Mouse (Mus musculus): Measurements from ENCODE around the gene Epyc.

Epyc gene

DNA sequence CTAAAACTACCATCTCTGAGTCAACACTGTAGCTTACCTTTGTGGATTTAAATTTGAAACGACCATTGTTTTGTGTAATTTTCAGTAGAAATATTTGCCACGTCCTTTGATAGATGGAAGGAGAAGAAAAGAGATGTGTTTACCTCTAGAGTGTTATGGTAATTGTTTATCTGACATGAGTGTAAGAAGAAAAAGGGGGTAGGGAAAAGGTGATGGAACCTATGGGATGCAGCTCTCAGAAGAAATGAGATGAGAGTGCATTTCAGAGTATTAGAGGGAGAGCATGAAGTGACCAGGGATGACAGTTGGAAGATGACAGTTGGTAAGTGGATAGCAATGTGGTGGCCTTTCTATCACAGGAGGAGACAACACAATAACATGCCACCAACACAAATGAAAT, at the start of gene Epyc:
Gene Epyc (plus strand): TSS at position 301 of the 400 bp plus-strand sequence.
- DNase-seq (ENCODE audit: low spot score in 2 of 2): no peak

DNA sequence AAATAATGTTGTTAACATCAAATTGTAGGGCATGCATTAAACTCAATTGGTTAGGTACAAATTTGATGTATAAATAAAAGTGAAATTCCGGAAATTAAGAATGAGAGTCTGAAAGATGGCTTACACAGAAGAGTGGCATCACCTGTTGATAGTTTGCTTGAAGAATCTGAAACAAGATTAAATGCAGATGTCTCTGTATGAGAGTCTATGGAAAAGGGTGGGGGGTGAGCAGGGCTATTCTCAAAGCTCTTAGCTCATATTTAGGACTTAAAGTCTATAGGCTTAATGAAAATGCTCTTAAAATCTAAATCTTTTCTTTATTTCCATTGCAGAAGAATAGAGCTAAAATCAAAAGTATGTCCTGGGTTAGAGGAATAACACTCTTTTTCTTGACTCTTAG, 48.2 kb upstream of the Epyc start:
- no peak for DNase-seq (ENCODE audit: low spot score in 2 of 2)

DNA sequence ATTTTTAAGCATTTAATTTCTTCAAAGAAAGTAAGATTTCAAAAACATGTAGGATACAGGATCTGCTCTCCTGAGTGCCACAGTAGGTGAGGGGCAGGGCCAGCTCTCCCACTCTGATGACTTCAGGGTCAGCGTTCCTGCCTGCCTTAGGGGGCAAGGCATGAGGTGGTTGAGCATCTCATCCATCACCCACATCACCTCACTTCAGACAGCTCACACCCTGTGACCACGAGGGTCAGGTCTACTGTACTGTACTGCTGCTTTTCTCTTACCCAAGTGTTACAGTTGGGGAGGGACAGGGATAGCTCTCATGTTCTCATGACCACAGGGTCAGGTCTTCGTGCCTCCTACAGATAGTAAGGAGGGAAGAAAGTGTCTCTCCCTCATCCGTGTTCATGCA, 42.1 kb upstream of the Epyc start:
- DNase-seq (ENCODE audit: low spot score in 2 of 2): no peak

DNA sequence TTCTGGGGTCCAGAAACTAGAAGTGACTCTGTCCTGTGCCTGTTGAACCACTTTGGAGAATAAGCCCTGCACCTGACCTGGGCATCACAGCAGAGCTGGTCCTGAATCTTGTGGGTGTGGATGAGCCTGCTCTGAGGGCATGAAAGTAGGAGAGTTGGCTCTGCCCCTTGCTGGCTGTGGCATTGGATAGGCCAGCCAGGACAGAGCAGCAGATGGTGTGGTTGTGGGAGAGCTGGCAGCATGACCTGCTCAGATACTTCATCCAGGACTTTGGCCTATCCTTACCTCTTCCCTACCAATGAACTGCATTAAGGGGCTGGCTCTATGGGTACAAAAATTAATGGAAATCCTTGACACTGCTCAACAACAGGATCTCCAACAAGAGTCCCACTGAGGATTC, 40.6 kb upstream of the Epyc start:
- no peak for DNase-seq (ENCODE audit: low spot score in 2 of 2)

DNA sequence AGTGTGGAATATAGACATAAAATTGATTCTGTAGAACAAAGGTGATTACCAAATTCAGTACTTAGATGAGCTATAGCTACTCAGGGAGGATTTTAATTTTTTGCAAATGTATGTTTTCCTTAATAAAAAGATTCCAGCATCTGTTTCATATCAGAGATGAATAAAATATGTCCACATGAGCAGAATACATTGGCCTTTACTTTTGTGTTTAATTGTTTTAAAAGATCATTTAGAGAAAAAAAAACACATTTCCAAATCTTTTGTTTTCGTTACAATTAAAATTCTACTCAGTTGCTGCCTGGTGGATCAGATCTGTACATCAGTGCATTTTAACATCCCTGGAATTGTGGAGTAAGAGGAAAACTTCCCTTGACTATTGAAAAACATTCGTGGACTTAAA, 37.3 kb upstream of the Epyc start, which contains the start of gene Kera:
Gene Kera (plus strand): TSS at position 301 of the 400 bp plus-strand sequence.
- DNase-seq (ENCODE audit: low spot score in 2 of 2): no peak

DNA sequence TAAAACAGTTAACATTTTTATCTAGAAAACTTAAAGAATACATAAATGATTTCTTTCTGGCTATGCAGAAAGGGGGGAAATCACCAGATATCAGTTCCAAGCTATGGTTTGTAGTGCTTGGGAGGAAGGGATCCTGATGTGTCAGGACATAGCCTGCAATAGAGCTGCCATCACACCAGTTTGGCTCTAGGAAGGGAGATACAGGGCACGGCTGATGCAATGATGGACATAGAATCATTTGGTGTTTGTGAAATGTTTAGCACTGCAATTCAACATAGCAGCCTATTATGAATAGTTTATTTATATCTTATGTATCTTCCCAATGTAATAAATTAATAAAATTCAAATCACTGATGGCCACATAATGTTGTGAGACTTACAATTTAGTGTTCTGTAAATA, 21.5 kb upstream of the Epyc start:
- DNase-seq (ENCODE audit: low spot score in 2 of 2): no peak

DNA sequence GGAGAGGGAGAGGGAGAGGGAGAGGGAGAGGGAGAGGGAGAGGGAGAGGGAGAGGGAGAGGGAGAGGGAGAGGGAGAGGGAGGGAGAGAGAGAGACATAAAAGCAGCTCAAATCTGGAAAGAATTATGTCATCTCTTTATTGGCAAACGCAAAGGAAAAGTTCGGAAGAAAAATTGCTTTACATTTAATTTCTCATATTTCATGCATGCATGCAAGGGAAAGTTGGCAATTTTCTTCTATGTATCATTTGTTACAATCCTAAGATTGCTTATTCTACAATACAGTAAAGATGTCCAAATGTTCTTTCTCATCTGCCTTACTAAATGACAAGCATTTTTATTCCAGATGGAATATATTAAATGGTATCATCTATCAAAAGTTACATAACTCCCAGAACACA, 19.5 kb upstream of the Epyc start:
- no peak for DNase-seq (ENCODE audit: low spot score in 2 of 2)

DNA sequence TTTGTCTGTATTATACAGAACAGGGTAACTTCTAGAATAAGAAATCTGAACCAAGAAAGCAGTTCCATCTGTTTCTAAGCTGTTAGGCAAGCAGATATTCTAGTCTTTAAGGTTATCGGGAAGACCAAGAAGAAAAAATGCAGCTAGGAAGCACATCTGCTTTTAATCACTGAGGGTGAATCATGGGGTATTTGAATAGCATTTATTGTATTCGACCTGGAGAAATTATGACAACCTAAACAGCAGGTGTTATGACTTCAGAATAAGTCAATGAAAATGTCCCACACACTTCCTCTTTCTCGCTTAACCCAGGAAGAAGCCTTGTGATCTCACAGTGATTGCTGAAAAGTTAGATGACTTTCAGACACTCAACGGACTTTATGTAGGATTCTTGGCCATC, 18.8 kb upstream of the Epyc start:
- DNase-seq (ENCODE audit: low spot score in 2 of 2): no peak

DNA sequence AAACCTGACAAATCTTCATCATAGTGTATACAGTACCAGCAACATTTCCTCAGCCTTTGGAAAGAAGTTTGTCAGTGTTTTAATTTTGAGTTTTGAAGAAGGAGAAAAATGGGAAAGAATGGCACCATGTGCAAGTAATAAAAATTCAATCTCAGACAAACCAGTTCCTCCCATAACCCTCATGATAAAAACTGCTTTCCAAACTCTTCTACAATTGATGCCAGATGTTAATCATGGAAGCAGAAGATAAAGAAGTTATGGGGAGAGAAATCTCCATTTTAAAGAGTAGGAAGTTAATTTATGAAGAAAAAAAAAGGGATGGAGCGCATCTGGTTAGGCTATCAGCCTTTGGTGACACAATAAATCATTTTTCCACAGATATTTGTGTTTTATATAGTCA, 17.3 kb upstream of the Epyc start:
- DNase-seq (ENCODE audit: low spot score in 2 of 2): no peak

DNA sequence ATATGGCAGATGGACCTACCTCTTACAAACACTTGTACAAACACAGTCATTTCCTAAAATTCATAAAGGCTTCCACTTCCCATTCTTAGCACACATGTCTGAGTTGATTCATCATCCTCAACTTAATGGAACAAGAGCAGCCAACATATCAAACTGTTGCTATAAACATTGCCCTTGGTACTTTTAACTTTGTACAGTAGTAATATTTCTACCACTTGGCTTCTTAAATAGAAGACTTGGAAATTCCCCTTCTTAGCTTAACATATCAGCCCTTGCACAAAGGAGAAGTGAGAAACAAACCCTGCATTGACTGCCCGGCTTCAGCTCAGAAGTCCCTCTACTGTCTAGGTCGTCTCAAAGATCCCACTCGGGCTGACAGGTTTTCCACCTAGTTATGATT, 12.8 kb upstream of the Epyc start:
- DNase-seq (ENCODE audit: low spot score in 2 of 2): no peak

DNA sequence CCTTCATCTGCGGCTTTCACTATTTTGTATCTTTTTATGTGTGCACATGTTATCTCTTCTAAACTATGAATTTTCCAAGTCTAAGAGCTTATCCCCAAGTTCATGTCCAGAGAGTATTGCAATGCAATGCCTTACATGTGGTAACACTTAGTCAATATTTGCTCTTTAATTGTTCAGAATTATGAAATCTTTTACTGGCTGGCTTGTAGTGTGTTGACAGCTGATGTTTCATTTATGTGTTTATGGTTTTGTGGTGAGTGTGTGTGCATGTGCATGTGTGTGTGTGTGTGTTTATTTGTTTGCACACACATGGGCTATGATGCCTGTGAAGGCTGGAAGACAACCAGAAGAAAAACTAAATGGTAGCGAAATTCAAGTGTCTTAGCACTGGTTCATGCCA, 1.9 kb upstream of the Epyc start:
- DNase-seq (ENCODE audit: low spot score in 2 of 2): no peak

DNA sequence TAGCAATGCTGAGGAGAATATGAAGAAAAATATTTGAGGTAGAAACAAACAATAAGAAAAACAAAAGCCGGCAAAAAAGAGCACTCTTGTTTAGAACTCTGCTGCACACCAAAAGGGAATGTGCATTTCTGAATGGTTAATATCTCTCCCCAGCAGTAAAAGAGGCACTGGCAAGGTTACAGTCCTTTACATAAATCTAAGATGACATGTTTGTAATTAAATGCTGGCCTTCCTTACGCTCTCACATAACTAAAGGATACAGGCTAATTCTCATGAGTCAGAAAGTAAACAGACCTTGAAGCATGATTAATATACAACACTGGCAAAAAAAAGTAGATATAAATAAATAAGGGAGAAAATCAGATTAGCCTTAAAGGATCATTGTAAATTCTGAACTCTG, 6.5 kb downstream of the Epyc start:
- DNase-seq (ENCODE audit: low spot score in 2 of 2): no peak

DNA sequence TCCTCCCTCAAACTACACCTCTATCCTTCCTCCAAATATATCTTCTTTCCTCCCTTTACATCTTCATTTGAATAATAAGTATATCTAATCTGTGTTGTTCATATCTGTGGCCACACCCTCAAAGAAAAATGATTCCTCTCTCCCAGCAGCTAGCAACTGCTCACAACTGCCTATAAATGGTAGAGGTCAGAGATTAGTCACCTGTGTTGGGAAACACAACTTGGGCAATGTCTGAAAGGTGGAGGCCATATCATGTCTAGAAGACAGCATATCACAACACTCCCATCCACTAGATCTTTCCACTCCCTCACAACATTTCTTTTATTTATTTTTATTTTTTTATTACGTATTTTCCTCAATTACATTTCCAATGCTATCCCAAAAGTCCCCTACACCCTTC, 15.6 kb downstream of the Epyc start:
- no peak for DNase-seq (ENCODE audit: low spot score in 2 of 2)

DNA sequence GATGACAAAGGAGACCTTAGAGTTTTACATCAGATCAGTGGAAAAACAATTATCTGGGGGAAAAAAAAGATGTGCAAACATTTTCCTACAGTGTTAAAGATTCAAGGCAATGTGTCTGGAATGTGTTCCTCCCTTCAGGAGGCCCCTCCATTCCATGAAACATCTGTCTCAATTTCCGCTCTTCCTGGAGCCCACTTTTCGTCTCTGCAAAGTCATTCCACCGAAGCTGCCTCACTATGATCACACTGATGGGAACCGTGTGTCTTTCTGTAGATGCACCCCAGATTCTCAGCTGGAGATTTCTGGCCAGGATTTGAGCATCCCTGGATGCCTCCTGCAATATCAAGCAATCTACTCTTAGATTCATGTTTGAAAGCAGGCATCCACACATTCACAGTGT, 24.8 kb downstream of the Epyc start:
- DNase-seq (ENCODE audit: low spot score in 2 of 2): no peak

DNA sequence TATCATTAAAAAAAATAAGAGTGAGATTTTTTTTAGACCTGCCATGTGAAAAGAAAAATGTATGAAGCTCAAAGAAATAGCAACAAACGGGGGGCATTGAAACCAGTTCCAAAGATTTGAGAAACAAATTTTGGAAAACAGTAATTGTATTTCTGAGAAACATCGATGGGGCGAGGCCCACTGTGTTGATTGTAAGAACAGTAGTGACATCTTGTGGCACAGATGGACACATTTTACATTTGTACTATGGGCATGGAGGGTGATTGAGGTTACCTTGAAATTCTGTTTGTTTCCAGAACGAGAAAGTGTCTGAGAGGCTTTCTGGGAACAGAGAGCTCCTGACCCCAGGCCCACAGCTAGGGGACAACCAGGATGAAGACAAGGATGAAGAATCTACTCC, 26.3 kb downstream of the Epyc start:
- DNase-seq (ENCODE audit: low spot score in 2 of 2): no peak

DNA sequence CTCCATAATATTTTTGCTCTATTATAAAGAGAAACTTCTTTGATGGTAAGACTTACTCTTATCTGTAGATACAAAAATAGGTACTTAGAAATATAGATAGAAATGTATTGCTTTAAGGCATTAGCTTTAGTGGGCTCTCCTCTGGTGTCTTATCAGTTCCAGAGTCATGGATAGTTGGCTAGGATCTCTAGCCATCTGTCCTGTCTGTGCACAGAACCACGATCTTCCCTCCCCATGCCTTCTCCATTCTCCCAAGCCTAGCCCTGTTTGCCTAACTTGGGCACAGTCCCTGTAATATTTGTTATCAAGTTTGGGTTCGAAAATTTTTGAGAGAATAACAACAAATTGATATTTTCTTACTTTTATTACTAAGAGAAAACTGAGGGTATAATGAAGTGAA, 29.4 kb downstream of the Epyc start:
- no peak for DNase-seq (ENCODE audit: low spot score in 2 of 2)

DNA sequence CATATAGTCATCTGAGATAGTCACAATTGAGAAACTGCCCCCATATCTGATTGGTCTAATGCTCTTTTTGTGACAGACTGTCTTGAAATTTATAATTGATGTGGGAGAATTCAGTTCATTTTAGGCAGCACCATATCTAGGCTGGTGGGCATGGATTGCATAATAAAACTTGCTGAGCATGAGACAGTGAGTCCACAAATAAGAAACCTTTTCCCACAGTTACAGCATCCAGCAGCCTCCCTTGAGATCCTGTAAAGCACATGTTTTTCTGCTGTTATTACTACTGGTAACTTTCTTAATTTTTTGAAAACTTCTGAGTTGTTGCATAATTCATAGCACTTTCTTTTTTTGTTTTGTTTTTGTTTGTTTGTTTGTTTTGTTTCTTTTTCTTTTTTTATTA, 39.1 kb downstream of the Epyc start:
- DNase-seq (ENCODE audit: low spot score in 2 of 2): no peak

DNA sequence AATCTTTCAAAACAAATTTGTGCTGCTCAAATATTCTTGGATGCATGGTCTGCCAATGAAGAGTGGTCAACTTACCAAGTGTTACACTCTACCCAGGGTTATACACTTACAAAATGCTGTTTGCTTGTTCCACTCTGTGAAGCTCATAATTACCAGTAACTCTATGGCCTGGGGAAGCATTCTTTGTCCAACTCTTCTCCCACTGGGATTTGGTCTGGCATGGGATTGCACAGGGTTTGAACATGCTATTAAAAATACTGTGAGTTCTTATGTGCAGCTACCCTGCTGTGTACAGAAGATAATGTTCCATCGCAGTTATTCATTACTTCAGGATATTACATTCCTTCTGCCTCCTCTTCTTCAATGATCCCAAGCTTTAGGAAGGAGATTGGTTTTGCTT, 43.3 kb downstream of the Epyc start:
- DNase-seq (ENCODE audit: low spot score in 2 of 2): no peak

DNA sequence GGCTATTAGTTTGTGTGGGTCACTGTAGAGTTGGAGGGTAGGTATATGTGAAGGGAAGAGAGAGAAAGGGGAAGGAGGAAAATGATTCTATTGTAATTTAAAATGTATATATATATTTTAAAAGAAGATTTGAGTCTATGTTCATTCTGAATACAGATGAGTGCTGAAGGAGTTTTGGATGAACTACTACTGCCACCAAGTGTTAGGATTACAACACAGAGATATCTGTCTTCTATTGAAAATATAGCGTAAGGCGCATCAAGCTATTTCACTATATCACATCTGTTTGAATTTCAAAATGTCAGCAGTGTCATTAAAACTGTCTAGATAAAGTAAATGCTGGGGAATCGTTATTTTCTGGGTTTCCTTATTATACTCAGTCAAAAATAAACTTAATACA, 45.6 kb downstream of the Epyc start:
- DNase-seq (ENCODE audit: low spot score in 2 of 2): no peak

DNA sequence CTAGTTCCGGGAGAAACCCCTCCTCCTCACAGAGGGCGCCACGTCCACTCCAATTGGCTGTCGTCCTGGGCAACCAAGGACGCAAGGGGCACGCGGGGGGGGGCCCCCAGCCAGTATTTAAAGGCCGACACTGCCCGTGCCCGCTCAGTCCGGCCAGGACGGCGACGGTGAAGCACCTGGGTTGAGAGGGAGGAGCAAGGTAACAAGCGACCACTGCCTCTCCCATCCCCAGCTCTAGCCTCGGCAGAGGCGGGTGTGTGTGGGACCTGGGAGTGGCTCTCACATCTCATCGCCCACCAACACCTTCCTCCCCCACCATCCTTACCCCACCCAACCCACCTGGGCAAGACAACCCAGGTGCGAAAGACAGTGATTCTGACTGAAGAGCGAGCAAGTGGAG, 49.0 kb downstream of the Epyc start, which contains the start of gene Ccer1:
Gene Ccer1 (plus strand): TSS at position 147 of the 400 bp plus-strand sequence.
- no peak for DNase-seq (ENCODE audit: low spot score in 2 of 2)

DNA sequence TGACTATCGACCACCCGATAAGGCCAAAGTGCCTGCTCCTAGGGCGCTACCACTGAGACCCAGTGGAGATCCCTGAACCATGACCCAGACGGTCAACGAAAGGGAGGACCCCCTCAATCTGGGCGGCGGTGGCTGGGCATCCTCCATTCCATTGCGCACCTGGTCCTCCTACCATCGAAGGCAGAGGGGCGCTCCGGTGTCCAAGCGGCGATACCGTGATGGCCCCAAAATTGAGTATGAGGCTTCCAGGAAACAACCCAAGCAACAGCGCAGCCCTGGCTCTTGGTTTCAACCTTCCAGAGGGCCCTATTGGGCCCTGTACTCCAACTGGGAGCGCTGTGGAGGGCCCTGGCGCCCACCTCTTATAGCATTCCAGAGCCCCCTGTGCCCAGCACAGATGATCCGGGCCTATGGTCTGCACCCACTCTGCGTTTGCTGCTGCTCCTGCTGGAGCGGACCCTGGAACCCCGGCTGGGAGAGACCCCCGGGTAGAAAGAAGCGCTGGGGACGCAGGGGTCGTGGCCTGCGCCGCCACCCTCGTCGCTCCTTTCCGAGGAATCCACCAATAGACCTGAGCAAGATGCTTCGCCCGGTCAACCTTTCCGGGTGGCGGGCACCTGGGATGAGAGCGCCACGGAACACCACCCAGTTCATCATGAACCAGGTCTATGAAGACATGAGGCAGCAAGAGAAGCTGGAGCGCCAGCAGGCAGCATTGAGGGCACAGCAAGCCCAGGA, 49.7 kb downstream of the Epyc start:
- no peak for DNase-seq (ENCODE audit: low spot score in 2 of 2)

DNA sequence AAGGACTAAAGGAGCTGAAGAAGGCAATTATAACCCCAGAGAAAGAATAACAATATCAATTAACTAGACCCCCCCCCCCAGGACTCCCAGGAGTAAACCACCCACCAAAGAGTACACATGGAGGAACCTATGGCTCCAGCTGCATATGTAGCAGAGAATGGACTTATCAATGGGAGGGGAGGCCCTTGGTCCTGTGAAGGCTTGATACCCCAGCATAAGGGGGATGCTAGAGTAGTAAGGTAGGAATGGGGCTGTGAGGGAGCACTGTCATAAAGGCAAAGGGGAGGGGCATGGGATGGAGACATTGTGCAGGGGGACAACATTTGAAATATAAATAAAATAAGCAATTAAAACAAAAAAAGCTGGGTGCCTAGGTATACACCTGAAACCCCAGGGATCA, 58.5 kb downstream of the Epyc start:
- no peak for DNase-seq (ENCODE audit: low spot score in 2 of 2)

DNA sequence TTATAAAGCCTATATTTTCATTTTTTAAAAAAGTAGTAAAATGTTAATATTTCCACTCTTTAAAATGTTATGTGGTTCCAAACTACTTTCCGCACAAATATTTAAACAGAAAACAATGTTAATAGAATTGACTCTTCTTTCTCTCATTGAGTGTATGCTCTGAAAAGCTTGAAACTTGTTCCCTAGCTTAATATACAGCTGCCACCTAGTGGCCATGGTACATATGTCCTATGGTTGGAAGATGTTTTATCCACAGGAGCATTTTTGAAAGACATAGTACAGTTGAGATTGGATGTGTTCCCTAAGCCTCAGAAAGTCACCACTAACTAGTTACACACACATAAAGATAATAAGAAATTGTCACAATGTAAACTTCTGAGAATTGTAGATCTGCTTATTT, 60.7 kb downstream of the Epyc start:
- no peak for DNase-seq (ENCODE audit: low spot score in 2 of 2)

DNA sequence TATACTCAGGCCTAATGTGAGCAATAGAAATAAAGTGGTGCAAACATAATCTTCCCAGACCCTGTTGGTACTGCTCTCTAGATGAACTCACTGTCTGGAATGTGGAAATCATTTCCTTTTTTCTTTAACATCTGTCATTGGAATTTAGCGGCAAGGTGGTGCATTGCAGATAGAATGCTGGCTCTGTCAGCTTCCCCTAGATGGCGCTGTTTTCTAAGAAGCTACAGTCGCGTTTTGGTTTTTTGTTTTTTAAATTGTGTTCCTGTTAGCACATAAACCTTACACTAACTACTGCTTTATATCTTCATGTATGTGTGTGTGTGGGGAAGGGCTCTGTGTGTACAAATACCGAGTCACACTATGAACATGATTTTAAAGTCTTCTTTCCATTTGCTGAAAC, 68.8 kb downstream of the Epyc start:
- DNase-seq (ENCODE audit: low spot score in 2 of 2): no peak

Measured in frontal cortex, postnatal 14 days (tissue).